Mouse (Mus musculus): Measurements from ENCODE around the gene Midn. TPM values are rescaled to one million over a fixed set of nuclear protein-coding genes. Genes with fewer than 3 reads are reported as not detected.

Midn gene
- polyA plus RNA-seq, 1 experiment: 372 TPM

DNA sequence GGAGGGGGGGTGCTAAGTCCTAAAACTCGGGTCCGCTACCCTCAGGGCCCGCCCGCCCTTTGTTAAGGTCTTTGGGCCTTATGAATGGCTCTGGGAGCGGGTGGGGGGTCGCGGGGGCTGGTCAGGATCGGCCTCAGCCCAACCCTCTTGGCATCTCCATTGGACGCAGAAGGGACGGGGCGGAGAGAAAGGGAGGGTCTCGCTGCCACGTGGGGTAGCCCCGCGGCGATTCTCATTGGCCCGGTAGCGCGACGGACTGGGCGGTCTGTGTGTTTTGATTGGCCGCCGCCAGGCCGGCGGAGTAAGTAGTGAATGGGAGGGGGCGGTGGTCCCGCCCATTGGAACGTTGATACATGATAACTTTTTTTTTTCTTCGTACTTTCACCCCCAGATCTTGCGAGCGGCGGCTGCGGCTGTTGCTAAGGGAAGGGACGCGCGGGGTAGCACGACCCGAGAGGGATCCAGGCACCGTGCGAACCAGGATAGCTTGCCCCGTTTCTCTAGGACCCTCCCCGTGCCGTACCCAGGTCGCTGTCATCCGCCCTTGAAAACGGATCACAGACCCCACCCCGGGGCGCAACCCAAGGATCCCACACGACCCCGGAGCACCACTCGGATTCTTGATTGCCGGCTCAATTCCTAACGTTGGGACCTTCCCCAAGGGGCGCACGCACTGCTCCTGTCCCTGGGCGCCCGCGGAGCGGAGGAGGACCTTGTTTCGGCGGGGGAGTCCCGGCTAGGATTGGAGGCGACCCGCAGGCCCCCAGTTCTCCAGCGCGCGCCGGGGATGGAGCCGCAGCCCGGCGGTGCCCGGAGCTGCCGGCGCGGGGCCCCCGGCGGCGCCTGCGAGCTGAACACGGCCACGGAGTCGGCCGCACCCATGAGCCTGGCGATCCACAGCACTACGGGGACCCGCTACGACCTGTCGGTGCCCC is 1.5 kb downstream of the Midn start:
- TF ChIP-seq POLR2A (IDR thresholded peaks at IDR 0.05; ENCODE audit: low read depth, low read length) (peak; percentile 66; the same call in 1 of the 2 replicates), CTCF (IDR thresholded peaks at IDR 0.05; ENCODE audit: extremely low read depth, insufficient read length, insufficient replicate concordance, low read depth, low read length) (no peak)
- Histone ChIP-seq H3K27ac (ENCODE audit: insufficient read depth, low read depth, low read length) (peak overlapping the region; percentile 99), H3K36me3 (ENCODE audit: control insufficient read depth, insufficient read depth, low read length) (peaks cover 62% of the 10 kb centered on the region), H3K4me3 (ENCODE audit: low read depth, low read length) (peak overlapping the region; percentile 97), H3K4me1 (ENCODE audit: control insufficient read depth, insufficient read depth, insufficient read length, low read length) (peaks cover 53% of the 10 kb centered on the region), H3K27me3 (ENCODE audit: control insufficient read depth, insufficient read depth, low read length) (no peaks in the 10 kb centered on the region)
- WGBS: under 1% methylated on average over 88 of the region's 88 CpGs

DNA sequence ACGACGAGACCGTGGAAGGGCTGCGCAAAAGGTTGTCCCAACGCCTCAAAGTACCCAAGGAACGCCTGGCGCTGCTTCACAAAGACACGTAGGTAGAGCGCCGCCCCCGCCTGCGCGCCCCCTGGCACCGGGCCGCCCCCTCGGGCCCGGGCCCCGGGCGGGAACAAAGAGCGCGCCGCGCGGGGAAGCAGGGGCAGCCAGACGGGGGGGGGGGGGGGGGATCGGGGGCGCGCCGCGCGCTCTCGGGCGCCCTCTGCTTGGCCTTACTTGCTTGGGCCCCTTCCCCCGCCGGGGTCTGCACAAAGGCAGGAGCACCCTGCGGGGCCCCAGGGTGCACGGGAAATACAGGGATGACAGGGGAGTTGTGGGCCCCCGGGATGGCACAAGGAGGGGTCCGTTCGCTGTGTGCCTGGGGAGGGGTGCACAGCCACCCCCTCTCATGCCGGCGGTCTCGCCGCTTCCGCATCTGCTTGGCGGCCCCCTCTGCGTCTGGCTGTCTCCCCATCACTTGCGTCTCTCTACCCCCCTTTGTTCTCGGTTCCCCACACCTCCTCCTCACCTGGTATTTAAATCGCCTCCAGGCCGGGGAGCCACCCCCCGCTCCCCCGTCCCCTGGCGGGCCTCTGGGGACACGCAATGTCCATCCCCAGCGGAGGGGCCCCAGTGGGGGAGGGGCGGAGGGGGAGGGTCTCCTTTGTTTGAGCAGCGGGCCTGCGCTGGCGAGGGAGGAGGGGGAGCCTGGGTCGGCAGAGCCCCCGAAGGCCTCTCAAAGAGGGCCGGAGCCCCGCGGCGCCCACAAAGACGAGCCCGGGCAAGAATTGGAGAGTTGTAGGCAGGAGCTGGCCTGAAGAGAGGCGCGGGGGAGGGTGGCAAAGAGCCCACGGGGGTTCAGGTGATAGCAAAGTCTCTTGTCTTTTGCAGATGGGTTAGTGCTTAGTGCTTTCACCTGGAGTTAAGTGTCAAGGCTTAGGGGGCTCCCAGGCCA is 2.4 kb downstream of the Midn start:
- Histone ChIP-seq H3K27ac (ENCODE audit: insufficient read depth, low read depth, low read length) (peak overlapping the region; percentile 89), H3K4me1 (ENCODE audit: control insufficient read depth, insufficient read depth, insufficient read length, low read length) (peaks cover 51% of the 10 kb centered on the region), H3K4me3 (ENCODE audit: low read depth, low read length) (peak overlapping the region; percentile 97), H3K36me3 (ENCODE audit: control insufficient read depth, insufficient read depth, low read length) (peaks cover 64% of the 10 kb centered on the region), H3K27me3 (ENCODE audit: control insufficient read depth, insufficient read depth, low read length) (no peaks in the 10 kb centered on the region)
- WGBS: 1% methylated on average over 70 of the region's 71 CpGs
- TF ChIP-seq CTCF (IDR thresholded peaks at IDR 0.05; ENCODE audit: extremely low read depth, insufficient read length, insufficient replicate concordance, low read depth, low read length) (no peak), POLR2A (IDR thresholded peaks at IDR 0.05; ENCODE audit: low read depth, low read length) (no peak)

DNA sequence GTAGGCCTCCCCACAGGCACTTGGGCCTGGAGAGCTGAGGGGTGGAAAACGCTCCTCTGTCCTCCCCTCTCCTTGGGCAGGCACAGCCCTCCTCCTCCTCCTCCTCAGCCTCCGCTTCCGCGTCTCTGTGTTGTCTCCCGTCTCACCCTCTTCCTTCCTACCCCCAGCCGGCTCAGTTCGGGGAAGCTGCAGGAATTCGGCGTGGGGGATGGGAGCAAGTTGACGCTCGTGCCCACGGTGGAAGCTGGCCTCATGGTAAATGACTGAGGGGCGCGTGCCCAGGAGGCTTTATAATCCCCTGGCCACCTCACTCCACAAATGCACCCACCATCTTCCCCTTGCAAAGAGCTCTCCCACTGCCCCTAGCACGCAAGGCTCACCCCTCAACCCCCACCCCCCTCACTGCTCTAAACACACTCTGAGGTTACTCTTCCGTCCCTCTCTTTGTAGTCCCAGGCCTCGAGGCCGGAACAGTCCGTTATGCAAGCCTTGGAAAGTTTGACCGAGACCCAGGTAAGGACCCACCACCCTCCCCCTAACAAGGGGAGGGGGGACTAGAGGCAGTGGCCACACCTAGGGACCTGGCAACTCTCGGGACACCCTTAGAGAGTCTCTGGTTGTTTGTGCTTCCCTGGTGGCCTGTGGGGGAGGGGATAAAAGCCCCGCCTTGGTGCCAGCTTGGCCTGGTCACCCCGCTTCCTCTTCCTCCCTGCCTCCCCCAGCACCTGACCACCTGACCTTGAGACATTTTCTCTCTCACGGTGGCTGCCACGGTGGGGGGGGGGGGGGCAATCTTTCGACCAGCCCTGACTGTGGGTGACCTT is 3.4 kb downstream of the Midn start:
- no peak for TF ChIP-seq CTCF (IDR thresholded peaks at IDR 0.05; ENCODE audit: extremely low read depth, insufficient read length, insufficient replicate concordance, low read depth, low read length)
- TF ChIP-seq POLR2A (IDR thresholded peaks at IDR 0.05; ENCODE audit: low read depth, low read length): peak; percentile 30; the same call in 1 of the 2 replicates
- WGBS: 3% methylated on average over 26 of the region's 26 CpGs
- Histone ChIP-seq H3K4me3 (ENCODE audit: low read depth, low read length) (peak overlapping the region; percentile 97), H3K27ac (ENCODE audit: insufficient read depth, low read depth, low read length) (peak overlapping the region; percentile 87), H3K4me1 (ENCODE audit: control insufficient read depth, insufficient read depth, insufficient read length, low read length) (peaks cover 50% of the 10 kb centered on the region), H3K27me3 (ENCODE audit: control insufficient read depth, insufficient read depth, low read length) (no peaks in the 10 kb centered on the region), H3K36me3 (ENCODE audit: control insufficient read depth, insufficient read depth, low read length) (peaks cover 70% of the 10 kb centered on the region)

DNA sequence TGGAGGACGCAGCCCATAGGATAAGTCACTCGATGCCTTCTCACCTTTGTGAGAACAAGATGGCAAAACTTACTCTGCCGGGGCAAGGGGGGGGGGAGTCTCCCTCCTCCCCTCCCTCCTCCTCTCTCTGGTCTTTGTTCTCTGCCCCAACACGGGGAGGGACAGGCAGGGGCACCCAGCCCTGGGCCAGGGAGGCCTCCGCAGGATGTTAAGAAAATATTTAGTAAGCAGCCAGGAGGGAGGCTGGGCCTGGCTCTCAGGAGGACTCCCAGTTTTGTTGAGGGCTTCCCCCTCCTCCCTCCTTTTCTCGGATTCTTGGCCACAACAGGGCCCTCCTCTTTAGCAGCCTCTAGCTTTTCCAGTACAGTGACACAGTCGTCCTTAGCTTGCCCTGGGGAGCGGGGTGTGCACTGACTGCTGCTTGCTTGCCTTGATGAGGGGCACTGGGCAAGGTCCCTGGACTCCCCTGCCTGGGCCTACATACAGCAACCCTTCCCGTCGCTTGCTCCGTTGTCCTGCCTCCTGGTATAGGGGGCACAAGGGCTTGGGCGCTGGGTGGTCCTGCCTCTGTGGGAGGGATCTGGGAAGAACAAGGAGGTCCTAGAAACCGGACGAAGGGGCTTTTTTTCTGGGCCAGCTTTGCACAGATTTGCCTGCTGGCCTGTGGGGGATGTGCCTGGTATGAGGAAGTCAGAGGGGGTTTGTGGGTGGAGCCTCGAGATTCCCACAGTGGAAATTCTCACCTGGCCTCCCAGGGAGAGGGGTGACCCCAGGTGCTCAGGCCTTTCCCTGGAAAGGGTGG is 4.2 kb downstream of the Midn start:
- peaks cover 47% of the 10 kb centered on the region for H3K4me1 ChIP-seq (ENCODE audit: control insufficient read depth, insufficient read depth, insufficient read length, low read length)
- no peak for TF ChIP-seq POLR2A (IDR thresholded peaks at IDR 0.05; ENCODE audit: low read depth, low read length)
- no peak for TF ChIP-seq CTCF (IDR thresholded peaks at IDR 0.05; ENCODE audit: extremely low read depth, insufficient read length, insufficient replicate concordance, low read depth, low read length)
- peaks cover 78% of the 10 kb centered on the region for H3K36me3 ChIP-seq (ENCODE audit: control insufficient read depth, insufficient read depth, low read length)
- no peaks in the 10 kb centered on the region for H3K27me3 ChIP-seq (ENCODE audit: control insufficient read depth, insufficient read depth, low read length)
- H3K27ac ChIP-seq (ENCODE audit: insufficient read depth, low read depth, low read length): peak overlapping the region; percentile 87
- 28% methylated on average over 15 of the region's 15 CpGs for WGBS
- H3K4me3 ChIP-seq (ENCODE audit: low read depth, low read length): peak overlapping the region; percentile 97

DNA sequence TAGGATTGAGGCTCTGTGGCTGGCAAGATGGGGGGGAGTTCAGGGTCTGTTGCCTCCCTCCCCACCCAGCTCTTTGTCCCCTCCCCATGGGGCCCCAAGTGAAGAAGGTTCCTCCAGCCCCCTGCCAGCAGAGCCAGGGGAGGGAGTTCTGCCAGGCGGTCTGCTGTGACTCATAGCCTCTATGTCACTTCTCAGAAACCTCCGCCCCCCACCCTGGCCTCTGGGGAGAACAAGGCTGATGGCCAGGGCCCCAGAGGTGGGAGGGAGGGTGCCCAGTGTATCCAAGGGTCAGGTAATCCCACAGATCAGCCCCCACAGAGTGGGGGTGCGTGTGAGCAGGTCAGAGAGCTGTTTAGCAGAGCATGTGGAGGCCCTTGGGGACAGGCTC is 4.8 kb downstream of the Midn start:
- peaks cover 44% of the 10 kb centered on the region for H3K4me1 ChIP-seq (ENCODE audit: control insufficient read depth, insufficient read depth, insufficient read length, low read length)
- TF ChIP-seq POLR2A (IDR thresholded peaks at IDR 0.05; ENCODE audit: low read depth, low read length) (no peak), CTCF (IDR thresholded peaks at IDR 0.05; ENCODE audit: extremely low read depth, insufficient read length, insufficient replicate concordance, low read depth, low read length) (no peak)

More for the DNA sequence above, 4.8 kb downstream of the Midn start:
- Histone ChIP-seq H3K36me3 (ENCODE audit: control insufficient read depth, insufficient read depth, low read length) (peaks cover 82% of the 10 kb centered on the region), H3K27ac (ENCODE audit: insufficient read depth, low read depth, low read length) (peak overlapping the region; percentile 87; the same call in 1 of the 2 replicates), H3K27me3 (ENCODE audit: control insufficient read depth, insufficient read depth, low read length) (no peaks in the 10 kb centered on the region), H3K4me3 (ENCODE audit: low read depth, low read length) (peak overlapping the region; percentile 97; the same call in 1 of the 2 replicates)
- WGBS: 59% methylated on average over 3 of the region's 3 CpGs
